Comparison of ENCODE assay signal across 8 mouse cellular contexts in genomic region chr19:6085417-6085879, GRCm38 (mm10). TPM values are rescaled to one million over a fixed set of nuclear protein-coding genes. Genes with fewer than 3 reads are reported as not detected.
DNase-seq lines count a peak whose midpoint lies in the region; ATAC-seq and TF ChIP-seq lines count a peak whose summit lies in the region.

No protein-coding gene starts in this region.

- TF ChIP-seq POLR2A in myocyte (IDR thresholded peaks at IDR 0.05; ENCODE audit: insufficient read length, low read depth), result no peak

- H3K79me2 ChIP-seq in C2C12 (ENCODE audit: control insufficient read depth, insufficient read depth) (peaks cover 77% of the 10 kb centered on the region), myocyte (ENCODE audit: control insufficient read depth, insufficient read depth) (peaks cover 47% of the 10 kb centered on the region)

- WGBS in embryonic facial prominence, embryonic 15.5 days, result 0% methylated on average over 17 of the region's 17 CpGs
- 0% methylated on average over 17 of the region's 17 CpGs for WGBS in hindbrain, embryonic 16.5 days
- WGBS in liver, embryonic 12.5 days (ENCODE audit: insufficient replicate concordance), result 0% methylated on average over 17 of the region's 17 CpGs

- DNase-seq in NIH3T3 (ENCODE audit: low read depth), result peak; percentile 87
- peak; percentile 68 for DNase-seq in thymus, postnatal 14 days
- no peak for DNase-seq in urinary bladder, postnatal 25 days (ENCODE audit: low spot score)

- no peaks in the 10 kb centered on the region for H3K9me3 ChIP-seq in embryonic facial prominence, embryonic 15.5 days (replicated peaks)
- no peaks in the 10 kb centered on the region for H3K9me3 ChIP-seq in hindbrain, embryonic 16.5 days (ENCODE audit: control insufficient read depth, low read length)
- no peaks in the 10 kb centered on the region for H3K9me3 ChIP-seq in liver, embryonic 12.5 days (replicated peaks)

- peaks cover 37% of the 10 kb centered on the region for H3K79me3 ChIP-seq in C2C12 (ENCODE audit: low read depth)

- no peaks in the 10 kb centered on the region for H3K27me3 ChIP-seq in C2C12 (ENCODE audit: control insufficient read depth, insufficient read depth, insufficient read length)
- H3K27me3 ChIP-seq in embryonic facial prominence, embryonic 15.5 days, result no peaks in the 10 kb centered on the region
- H3K27me3 ChIP-seq in hindbrain, embryonic 16.5 days (replicated peaks; ENCODE audit: control insufficient read depth, insufficient read depth, low read length), result no peaks in the 10 kb centered on the region
- no peaks in the 10 kb centered on the region for H3K27me3 ChIP-seq in liver, embryonic 12.5 days (replicated peaks)
- H3K27me3 ChIP-seq in myocyte (ENCODE audit: control insufficient read depth, insufficient read depth, insufficient read length), result no peaks in the 10 kb centered on the region

- H3K4me2 ChIP-seq in embryonic facial prominence, embryonic 15.5 days (replicated peaks), result peak overlapping the region; percentile 78
- H3K4me2 ChIP-seq in hindbrain, embryonic 16.5 days (ENCODE audit: low read length), result peak overlapping the region; percentile 85
- peak overlapping the region; percentile 89 for H3K4me2 ChIP-seq in liver, embryonic 12.5 days
- peak overlapping the region; percentile 97 for H3K4me2 ChIP-seq in myocyte (ENCODE audit: low read depth)

- no peak for TF ChIP-seq CTCF in C2C12 (IDR thresholded peaks at IDR 0.05; ENCODE audit: control insufficient read depth, insufficient read depth, insufficient read length)

- peak; percentile 48; the same call in 1 of the 2 replicates for ATAC-seq in embryonic facial prominence, embryonic 15.5 days (ENCODE audit: insufficient number of reproducible peaks, low FRiP score, low TSS enrichment, low read depth)
- peak; percentile 60 for ATAC-seq in hindbrain, embryonic 16.5 days
- ATAC-seq in liver, embryonic 12.5 days, result peak; percentile 79

- peak overlapping the region; percentile 80 for H3K27ac ChIP-seq in embryonic facial prominence, embryonic 15.5 days (replicated peaks)
- H3K27ac ChIP-seq in hindbrain, embryonic 16.5 days (ENCODE audit: low read depth, low read length), result no peak overlapping the region
- H3K27ac ChIP-seq in liver, embryonic 12.5 days, result peak overlapping the region; percentile 91

- peaks cover 24% of the 10 kb centered on the region for H3K4me1 ChIP-seq in embryonic facial prominence, embryonic 15.5 days
- peaks cover 19% of the 10 kb centered on the region for H3K4me1 ChIP-seq in hindbrain, embryonic 16.5 days (ENCODE audit: control insufficient read depth, insufficient read depth, low read depth, low read length)
- H3K4me1 ChIP-seq in liver, embryonic 12.5 days, result peaks cover 34% of the 10 kb centered on the region

- H3K9ac ChIP-seq in embryonic facial prominence, embryonic 15.5 days, result peak overlapping the region; percentile 60
- H3K9ac ChIP-seq in hindbrain, embryonic 16.5 days (ENCODE audit: low read depth, low read length), result 0 out of 2 replicates have a peak overlapping the region, but pooled peaks have one; percentile 7
- H3K9ac ChIP-seq in liver, embryonic 12.5 days, result peak overlapping the region; percentile 86

- H3ac ChIP-seq in C2C12 (ENCODE audit: control insufficient read depth, insufficient read length, low read depth) (peak overlapping the region; percentile 96), myocyte (ENCODE audit: control insufficient read depth, insufficient read length) (peak overlapping the region; percentile 74)

- peaks cover 54% of the 10 kb centered on the region for H3K36me3 ChIP-seq in C2C12 (ENCODE audit: control insufficient read depth, insufficient read depth)
- H3K36me3 ChIP-seq in embryonic facial prominence, embryonic 15.5 days, result peaks cover 54% of the 10 kb centered on the region
- peaks cover 10% of the 10 kb centered on the region for H3K36me3 ChIP-seq in hindbrain, embryonic 16.5 days (ENCODE audit: control insufficient read depth, insufficient read depth, low read length)
- H3K36me3 ChIP-seq in liver, embryonic 12.5 days, result peaks cover 76% of the 10 kb centered on the region
- H3K36me3 ChIP-seq in myocyte (ENCODE audit: control insufficient read depth, insufficient read depth), result no peaks in the 10 kb centered on the region

- H3K4me3 ChIP-seq in C2C12 (ENCODE audit: insufficient read depth, poor library complexity, severe bottlenecking) (peak overlapping the region; percentile 98), myocyte (peak overlapping the region; percentile 89)
- peak overlapping the region; percentile 60 for H3K4me3 ChIP-seq in embryonic facial prominence, embryonic 15.5 days (replicated peaks)
- peak overlapping the region; percentile 53 for H3K4me3 ChIP-seq in hindbrain, embryonic 16.5 days (ENCODE audit: low read length)
- peak overlapping the region; percentile 82 for H3K4me3 ChIP-seq in liver, embryonic 12.5 days

TF ChIP-seq in C2C12, 6 proteins besides CTCF, POLR2A, EP300 and RAD21:
- no peak for TF ChIP-seq CEBPB (IDR thresholded peaks at IDR 0.05; ENCODE audit: low read depth)
- TF ChIP-seq MYOG (IDR thresholded peaks at IDR 0.05; ENCODE audit: control insufficient read depth, extremely low read depth, insufficient read length), result no peak

TF ChIP-seq in myocyte, 11 proteins besides CTCF, POLR2A, EP300 and RAD21:
- no peak for TF ChIP-seq REST (IDR thresholded peaks at IDR 0.05; ENCODE audit: insufficient read depth, insufficient read length)
- TF ChIP-seq TCF12 (IDR thresholded peaks at IDR 0.05; ENCODE audit: insufficient read depth, poor library complexity, severe bottlenecking), result no peak
- no peak for TF ChIP-seq SRF (IDR thresholded peaks at IDR 0.05; ENCODE audit: control insufficient read depth, insufficient read length, low read depth)
- TF ChIP-seq TCF3 (IDR thresholded peaks at IDR 0.05; ENCODE audit: insufficient read length, low read depth), result no peak
- TF ChIP-seq MYOD1 (IDR thresholded peaks at IDR 0.05; ENCODE audit: control insufficient read depth in 1 of 3, insufficient read length in 2 of 3, low read depth in 2 of 3), result no peak
- no peak for TF ChIP-seq USF1 (IDR thresholded peaks at IDR 0.05; ENCODE audit: low read depth)
- no peak for TF ChIP-seq POLR2AphosphoS2 (IDR thresholded peaks at IDR 0.05; ENCODE audit: insufficient read length, low read depth)
- no peak for TF ChIP-seq MAX (IDR thresholded peaks at IDR 0.05; ENCODE audit: low read depth)
- no peak for TF ChIP-seq MYOG (IDR thresholded peaks at IDR 0.05; ENCODE audit: control insufficient read depth in 1 of 3, insufficient read depth in 1 of 3, insufficient read length in 2 of 3, low read depth in 2 of 3)
- no peak for TF ChIP-seq CEBPB (IDR thresholded peaks at IDR 0.05; ENCODE audit: insufficient read depth, poor library complexity, severe bottlenecking)
- no peak for TF ChIP-seq E2F4 (IDR thresholded peaks at IDR 0.05; ENCODE audit: insufficient read depth)

RNA-seq across cellular contexts. Expression of gene Cdca5, which starts 0.7 kb away (rescaled TPM):
- polyA plus RNA-seq in C2C12 (2012; fragmentation: generic; extraction: Trizol) (33.0 TPM), myocyte (2012; fragmentation: generic; extraction: Trizol) (7.7 TPM)
- polyA plus RNA-seq in embryonic facial prominence, embryonic 15.5 days (2015; fragmentation: Nextera tagmentation; extraction: Ambion mirVana), result 27.7 and 29.0 TPM in 2 replicates
- 6.8 and 7.7 TPM in 2 replicates for polyA plus RNA-seq in hindbrain, embryonic 16.5 days (2015; fragmentation: Nextera tagmentation; extraction: Ambion mirVana)
- polyA plus RNA-seq in liver, embryonic 12.5 days (2016; fragmentation: Nextera tagmentation; extraction: Ambion mirVana), result 36.2 and 42.2 TPM in 2 replicates

RNA-seq across cellular contexts. Expression of gene Zfpl1, which starts 0.7 kb away (rescaled TPM):
- polyA plus RNA-seq in C2C12 (2012; fragmentation: generic; extraction: Trizol) (59.7 TPM), myocyte (2012; fragmentation: generic; extraction: Trizol) (68.5 TPM)
- polyA plus RNA-seq in embryonic facial prominence, embryonic 15.5 days (2015; fragmentation: Nextera tagmentation; extraction: Ambion mirVana), result 86.9 and 90.9 TPM in 2 replicates
- polyA plus RNA-seq in hindbrain, embryonic 16.5 days (2015; fragmentation: Nextera tagmentation; extraction: Ambion mirVana), result 74.8 and 77.4 TPM in 2 replicates
- 26.6 and 28.5 TPM in 2 replicates for polyA plus RNA-seq in liver, embryonic 12.5 days (2016; fragmentation: Nextera tagmentation; extraction: Ambion mirVana)

RNA-seq across cellular contexts. Expression of gene Gm28374, which starts 3.4 kb away (rescaled TPM):
- 0.44 TPM for polyA plus RNA-seq in C2C12 (2012; fragmentation: generic; extraction: Trizol)
- polyA plus RNA-seq in embryonic facial prominence, embryonic 15.5 days (2015; fragmentation: Nextera tagmentation; extraction: Ambion mirVana), result 1.9 and 2.1 TPM in 2 replicates
- 1.2 and 1.5 TPM in 2 replicates for polyA plus RNA-seq in hindbrain, embryonic 16.5 days (2015; fragmentation: Nextera tagmentation; extraction: Ambion mirVana)
- polyA plus RNA-seq in liver, embryonic 12.5 days (2016; fragmentation: Nextera tagmentation; extraction: Ambion mirVana), result 0.37 and 1.4 TPM in 2 replicates
- 0.26 TPM for polyA plus RNA-seq in myocyte (2012; fragmentation: generic; extraction: Trizol)

RNA-seq across cellular contexts. Expression of gene Tmem262, which starts 5.6 kb away (rescaled TPM):
- not detected for polyA plus RNA-seq in C2C12 (2012; fragmentation: generic; extraction: Trizol)
- polyA plus RNA-seq in embryonic facial prominence, embryonic 15.5 days (2015; fragmentation: Nextera tagmentation; extraction: Ambion mirVana), result not detected in 2 replicates
- polyA plus RNA-seq in hindbrain, embryonic 16.5 days (2015; fragmentation: Nextera tagmentation; extraction: Ambion mirVana), result not detected in 2 replicates
- polyA plus RNA-seq in liver, embryonic 12.5 days (2016; fragmentation: Nextera tagmentation; extraction: Ambion mirVana), result not detected in 2 replicates
- 0.13 TPM for polyA plus RNA-seq in myocyte (2012; fragmentation: generic; extraction: Trizol)

RNA-seq across cellular contexts. Expression of gene Vps51, which starts 8.4 kb away (rescaled TPM):
- polyA plus RNA-seq in C2C12 (2012; fragmentation: generic; extraction: Trizol) (55.2 TPM), myocyte (2012; fragmentation: generic; extraction: Trizol) (49.1 TPM)
- polyA plus RNA-seq in embryonic facial prominence, embryonic 15.5 days (2015; fragmentation: Nextera tagmentation; extraction: Ambion mirVana), result 75.9 and 76.4 TPM in 2 replicates
- polyA plus RNA-seq in hindbrain, embryonic 16.5 days (2015; fragmentation: Nextera tagmentation; extraction: Ambion mirVana), result 89.5 and 91.3 TPM in 2 replicates
- polyA plus RNA-seq in liver, embryonic 12.5 days (2016; fragmentation: Nextera tagmentation; extraction: Ambion mirVana), result 35.8 and 39.9 TPM in 2 replicates

Comparison
In these comparisons a context has a peak if more than half of its experiments do, and no peak if none do; other contexts are left out.
1. H3K9ac ChIP-seq: peak in every context shown above with its lines; median percentile 86 in liver, embryonic 12.5 days; 60 in embryonic facial prominence, embryonic 15.5 days; 7 in hindbrain, embryonic 16.5 days.